Comparison of ENCODE assay signal across 23 mouse cellular contexts in genomic region chr11:46293491-46293890, GRCm38 (mm10). TPM values are rescaled to one million over a fixed set of nuclear protein-coding genes. Genes with fewer than 3 reads are reported as not detected.
A peak's percentile ranks its signal among the peaks of the same experiment; 100 is the strongest.
DNase-seq lines count a peak whose midpoint lies in the region; ATAC-seq lines count a peak whose summit lies in the region.
"Had no signal": no experiment of that assay in that cellular context is flagged by ENCODE, and none has a peak within 500 bp of the region (broad histone marks: within the 10 kb centered on the region; RNA-seq: fewer than 3 reads in every experiment).

No protein-coding gene starts in this region.

- H3K36me3 ChIP-seq in kidney, embryonic 16.5 days (ENCODE audit: insufficient read depth, low read length), result no peaks in the 10 kb centered on the region
- H3K36me3 ChIP-seq: heart, embryonic 15.5 days; lung, embryonic 15.5 days had no signal

- no peak overlapping the region for H3K4me3 ChIP-seq in kidney, embryonic 16.5 days (ENCODE audit: low read length)
- H3K4me3 ChIP-seq: forebrain, embryonic 10.5 days; gastrocnemius, adult 2 months; heart, embryonic 15.5 days; lung, embryonic 15.5 days; midbrain, embryonic 10.5 days had no signal

- H3K9ac ChIP-seq in kidney, embryonic 16.5 days (replicated peaks; ENCODE audit: low read length), result no peak overlapping the region
- H3K9ac ChIP-seq: heart, embryonic 15.5 days; liver, embryonic 14.5 days; lung, embryonic 15.5 days had no signal

- no peaks in the 10 kb centered on the region for H3K27me3 ChIP-seq in kidney, embryonic 16.5 days (ENCODE audit: insufficient read depth, low read length)
- H3K27me3 ChIP-seq: heart, embryonic 15.5 days; lung, embryonic 15.5 days had no signal

- DNase-seq in left cerebral cortex, postnatal 4 days, result peak; percentile 20
- no peak for DNase-seq in left cerebral cortex, postnatal 14 days (ENCODE audit: low spot score in 2 of 2)
- DNase-seq in cerebellum, postnatal 10 days, result peak; percentile 74 to 75
- DNase-seq in Muller cell, postnatal 12 days (ENCODE audit: inconsistent ontology term), result no peak
- DNase-seq in gastrocnemius, postnatal 36 days, result no peak
- no peak for DNase-seq in heart, adult 11 months
- DNase-seq in gastrocnemius, postnatal 10 days, result no peak
- DNase-seq: adrenal gland, adult 2 months; B cell, adult 2 months; gastrocnemius, adult 2 months; heart, adult 18-20 months; heart, postnatal 4 days; retina, postnatal 1 day; thymus, postnatal 25 days had no signal

- H3K4me1 ChIP-seq in kidney, embryonic 16.5 days (ENCODE audit: insufficient read depth, low read length), result peaks cover 29% of the 10 kb centered on the region
- H3K4me1 ChIP-seq: heart, embryonic 15.5 days; lung, embryonic 15.5 days had no signal

- H3K27ac ChIP-seq in kidney, embryonic 16.5 days (ENCODE audit: low read length), result peak overlapping the region; percentile 46; the same call in 1 of the 2 replicates
- H3K27ac ChIP-seq: forebrain, embryonic 10.5 days; gastrocnemius, adult 2 months; heart, embryonic 15.5 days; liver, embryonic 14.5 days; lung, embryonic 15.5 days; macrophage; midbrain, embryonic 10.5 days had no signal

- H3K4me2 ChIP-seq in kidney, embryonic 16.5 days (replicated peaks; ENCODE audit: low read depth, low read length), result no peak overlapping the region
- H3K4me2 ChIP-seq: heart, embryonic 15.5 days; lung, embryonic 15.5 days had no signal

- ATAC-seq in kidney, embryonic 16.5 days (ENCODE audit: low FRiP score, low TSS enrichment), result peak; percentile 68; the same call in 1 of the 2 replicates

- intact Hi-C loops in left cerebral cortex, postnatal 4 days (cut with DNase I), result no loop called here
- intact Hi-C loops in left cerebral cortex, postnatal 14 days (cut with DNase I), result no loop called here
- intact Hi-C loops in gastrocnemius, postnatal 36 days (cut with DNase I), result no loop called here

- WGBS in kidney, embryonic 16.5 days, result 71% methylated on average over 5 of the region's 5 CpGs

- no peaks in the 10 kb centered on the region for H3K9me3 ChIP-seq in kidney, embryonic 16.5 days (ENCODE audit: low read length)
- H3K9me3 ChIP-seq: forebrain, embryonic 10.5 days; heart, embryonic 15.5 days; lung, embryonic 15.5 days; midbrain, embryonic 10.5 days had no signal

RNA-seq across cellular contexts. Expression of gene Cyfip2, which starts 19.2 kb away (rescaled TPM):
- total RNA-seq in left cerebral cortex, postnatal 4 days (2021), result 100 to 1,000 TPM; 212 to 214 TPM
- total RNA-seq in left cerebral cortex, postnatal 14 days (2021), result 100 to 1,000 TPM; 378 to 408 TPM
- polyA plus RNA-seq in kidney, embryonic 16.5 days (2015; fragmentation: Nextera tagmentation; extraction: Ambion mirVana), result 17.7 and 18.1 TPM in 2 replicates
- 1 to 10 TPM; 1.5 to 1.7 TPM for total RNA-seq in gastrocnemius, postnatal 36 days (2021)
- total RNA-seq in gastrocnemius, postnatal 10 days (2021), result 1 to 10 TPM in 1 of 2 experiments, under 1 TPM in 1; 0.87 to 4.3 TPM

RNA-seq across cellular contexts. Expression of gene Fndc9, which starts 58.2 kb away (rescaled TPM):
- total RNA-seq in left cerebral cortex, postnatal 4 days (2021), result 1 to 10 TPM; 5.6 to 9.8 TPM
- 1 to 10 TPM; 6.7 to 7.3 TPM for total RNA-seq in left cerebral cortex, postnatal 14 days (2021)
- polyA plus RNA-seq in kidney, embryonic 16.5 days (2015; fragmentation: Nextera tagmentation; extraction: Ambion mirVana), result 0.09 TPM in 1 of 2 replicates, not detected in the other
- not detected for total RNA-seq in gastrocnemius, postnatal 36 days (2021)
- total RNA-seq in gastrocnemius, postnatal 10 days (2021), result not detected
- total RNA-seq: adrenal gland, adult 2 months; gastrocnemius, adult 2 months; heart, adult 18-20 months; heart, postnatal 4 days; monocyte, adult 5-6 weeks had no signal
- polyA plus RNA-seq: adrenal gland, adult 2 months; heart, embryonic 15.5 days; large intestine, adult 2 months; liver, embryonic 14.5 days; macrophage had no signal

Comparison
In these comparisons a context has a peak if more than half of its experiments do, and no peak if none do; other contexts are left out.
1. DNase-seq: peak in left cerebral cortex, postnatal 4 days (single experiment) and cerebellum, postnatal 10 days (2 of 2); none in left cerebral cortex, postnatal 14 days (0 of 2), Muller cell, postnatal 12 days (single experiment), gastrocnemius, postnatal 36 days (0 of 2), heart, adult 11 months (single experiment) and gastrocnemius, postnatal 10 days (single experiment).
2. RNA of gene Cyfip2, which starts 19.2 kb away (total RNA-seq): 378 to 408 TPM in left cerebral cortex, postnatal 14 days and 212 to 214 TPM in left cerebral cortex, postnatal 4 days; 0.87 to 4.3 TPM in gastrocnemius, postnatal 10 days and 1.5 to 1.7 TPM in gastrocnemius, postnatal 36 days; every median in the first group is over 10 times any median in the second.
3. RNA of gene Fndc9, which starts 58.2 kb away (total RNA-seq): 5.6 to 9.8 TPM in left cerebral cortex, postnatal 4 days and 6.7 to 7.3 TPM in left cerebral cortex, postnatal 14 days; not detected in gastrocnemius, postnatal 36 days and not detected in gastrocnemius, postnatal 10 days; every median in the first group is over 4 times any median in the second.